Mouse (Mus musculus) embryonic facial prominence, embryonic 14.5 days (tissue): ENCODE measurements around the gene Ctnnd1. TPM values are rescaled to one million over a fixed set of nuclear protein-coding genes. Genes with fewer than 3 reads are reported as not detected.

Experiments used
- ATAC-seq: fragments of 200-750 bp; cut with Nextera tagmentation; 2 replicates; pipeline ENCODE4 v1.8.0; 2017; ENCODE audit warnings: low read depth, moderate number of reproducible peaks, moderate TSS enrichment
- DNase-seq: peaks from one replicate; pipeline ENCODE4 v3.0.0-alpha.2; 2015; ENCODE audit warnings: low spot score
- H3K27ac ChIP-seq: fragments of 300-500 bp; sonication (generic); replicated peaks from 2 replicates; pipeline ENCODE4 v1.5.1; 2014; ENCODE audit warnings: low read depth, mild to moderate bottlenecking, low read length, moderate library complexity
- H3K27me3 ChIP-seq: fragments of 300-500 bp; sonication (generic); replicated peaks from 2 replicates; pipeline ENCODE4 v1.6.1; 2014; ENCODE audit warnings: low read length; ENCODE audit not compliant: control insufficient read depth, insufficient read depth
- H3K36me3 ChIP-seq: fragments of 300-500 bp; sonication (generic); 2 replicates; pipeline ENCODE4 v1.6.1; 2014; ENCODE audit warnings: low read length, mixed read lengths; ENCODE audit not compliant: control insufficient read depth, insufficient read depth
- H3K4me1 ChIP-seq: fragments of 300-500 bp; sonication (generic); 2 replicates; pipeline ENCODE4 v1.6.1; 2014; ENCODE audit warnings: antibody characterized with exemption, low read length; ENCODE audit not compliant: control insufficient read depth, insufficient read depth
- H3K4me2 ChIP-seq: fragments of 300-500 bp; sonication (generic); 2 replicates; pipeline ENCODE4 v1.6.1; 2014; ENCODE audit warnings: low read depth, mild to moderate bottlenecking, low read length, moderate library complexity, mixed read lengths
- H3K4me3 ChIP-seq: fragments of 300-500 bp; sonication (generic); 2 replicates; pipeline ENCODE4 v1.5.1; 2014; ENCODE audit warnings: low read depth, mild to moderate bottlenecking, low read length
- H3K9ac ChIP-seq: fragments of 300-500 bp; sonication (generic); 2 replicates; pipeline ENCODE4 v1.6.1; 2014; ENCODE audit warnings: low read depth, mild to moderate bottlenecking, low read length, moderate library complexity, mixed read lengths
- H3K9me3 ChIP-seq: fragments of 300-500 bp; sonication (generic); 2 replicates; pipeline ENCODE4 v1.6.1; 2016; ENCODE audit warnings: low read length; ENCODE audit not compliant: control insufficient read depth
- WGBS: fragments of 180-500 bp; shearing (Covaris S2); extraction: QIAGEN DNeasy Blood & Tissue Kit; methylation state at CpG from one replicate; pipeline ENCODE4 v1.1.7; 2014; 5-methylcytosine and 5-hydroxymethylcytosine counted together
- polyA plus RNA-seq: library from polyadenylated mRNA; unstranded; fragments of >200 nt; fragmentation: Nextera tagmentation; extraction: Ambion mirVana; gene quantifications from 2 replicates; pipeline ENCODE4 v1.2.1, GENCODE M21; 2014

The Ctnnd1 gene
- polyA plus RNA-seq, 1 experiment from 2014 or later = 49.0 TPM

- no peaks in the 10 kb centered on the region for H3K27me3 ChIP-seq
These were observed 5.3 kb upstream of the Ctnnd1 start for GRCm38 (mm10) chr2:84655864-84656263.

GRCm38 (mm10) chr2:84653354-84653753, 2.8 kb upstream of the Ctnnd1 start:
- H3K4me1 ChIP-seq = no peaks in the 10 kb centered on the region
- H3K4me2 ChIP-seq = no peak overlapping the region
- H3K36me3 ChIP-seq = no peaks in the 10 kb centered on the region
- no peaks in the 10 kb centered on the region for H3K9me3 ChIP-seq
- no peak for DNase-seq
- no peaks in the 10 kb centered on the region for H3K27me3 ChIP-seq
- no peak overlapping the region for H3K4me3 ChIP-seq
- H3K9ac ChIP-seq = no peak overlapping the region
- no peak overlapping the region for H3K27ac ChIP-seq
- ATAC-seq = no peak

More at GRCm38 (mm10) chr2:84655864-84656263, 5.3 kb upstream of the Ctnnd1 start:
- no peak for DNase-seq
- Histone ChIP-seq H3K4me1 (no peaks in the 10 kb centered on the region), H3K27ac (no peak overlapping the region), H3K36me3 (no peaks in the 10 kb centered on the region), H3K9ac (no peak overlapping the region), H3K4me3 (no peak overlapping the region), H3K4me2 (no peak overlapping the region), H3K9me3 (no peaks in the 10 kb centered on the region)
- 58% methylated on average over 1 of the region's 1 CpGs for WGBS
- no peak for ATAC-seq

GRCm38 (mm10) chr2:84649674-84650073, 891 bp downstream of the Ctnnd1 start:
- Histone ChIP-seq H3K9ac (peak overlapping the region; percentile 72), H3K4me2 (peak overlapping the region; percentile 70), H3K36me3 (no peaks in the 10 kb centered on the region), H3K9me3 (no peaks in the 10 kb centered on the region), H3K4me1 (peaks cover 8% of the 10 kb centered on the region; the same call in 1 of the 2 replicates), H3K27ac (peak overlapping the region; percentile 94), H3K4me3 (peak overlapping the region; percentile 55), H3K27me3 (no peaks in the 10 kb centered on the region)
- WGBS = 1% methylated on average over 10 of the region's 10 CpGs
- no peak for ATAC-seq
- DNase-seq = no peak

- no peak overlapping the region for H3K27ac ChIP-seq
- no peaks in the 10 kb centered on the region for H3K36me3 ChIP-seq
- H3K4me2 ChIP-seq = peak overlapping the region; percentile 70
- no peak for DNase-seq
- peaks cover 8% of the 10 kb centered on the region; the same call in 1 of the 2 replicates for H3K4me1 ChIP-seq
- H3K4me3 ChIP-seq = peak overlapping the region; percentile 55
- WGBS = 34% methylated on average over 6 of the region's 6 CpGs
- peak overlapping the region; percentile 72 for H3K9ac ChIP-seq
- H3K27me3 ChIP-seq = no peaks in the 10 kb centered on the region
- H3K9me3 ChIP-seq = no peaks in the 10 kb centered on the region
- no peak for ATAC-seq
These were observed 2.2 kb downstream of the Ctnnd1 start for GRCm38 (mm10) chr2:84648369-84648768.

GRCm38 (mm10) chr2:84647051-84647568, 3.5 kb downstream of the Ctnnd1 start:
- WGBS = 91% methylated on average over 6 of the region's 6 CpGs
- no peak for DNase-seq
- Histone ChIP-seq H3K4me1 (peaks cover 8% of the 10 kb centered on the region; the same call in 1 of the 2 replicates), H3K27ac (no peak overlapping the region), H3K27me3 (no peaks in the 10 kb centered on the region), H3K4me3 (no peak overlapping the region), H3K9ac (no peak overlapping the region), H3K36me3 (no peaks in the 10 kb centered on the region), H3K4me2 (peak overlapping the region; percentile 70; the same call in 1 of the 2 replicates), H3K9me3 (no peaks in the 10 kb centered on the region)
- no peak for ATAC-seq

GRCm38 (mm10) chr2:84646138-84646537, 4.4 kb downstream of the Ctnnd1 start:
- Histone ChIP-seq H3K27ac (no peak overlapping the region), H3K4me3 (no peak overlapping the region), H3K4me1 (peaks cover 11% of the 10 kb centered on the region), H3K9ac (no peak overlapping the region), H3K9me3 (no peaks in the 10 kb centered on the region), H3K4me2 (no peak overlapping the region), H3K27me3 (no peaks in the 10 kb centered on the region), H3K36me3 (0 out of 2 replicates have a peak, but pooled peaks cover under 1% of the 10 kb centered on the region)
- no peak for DNase-seq
- 55% methylated on average over 1 of the region's 1 CpGs for WGBS
- ATAC-seq = no peak

GRCm38 (mm10) chr2:84640833-84641232, 9.7 kb downstream of the Ctnnd1 start:
- H3K9ac ChIP-seq = no peak overlapping the region
- H3K27ac ChIP-seq = peak overlapping the region; percentile 18; the same call in 1 of the 2 replicates
- no peak overlapping the region for H3K4me3 ChIP-seq
- H3K9me3 ChIP-seq = no peaks in the 10 kb centered on the region
- H3K36me3 ChIP-seq = 0 out of 2 replicates have a peak, but pooled peaks cover 8% of the 10 kb centered on the region
- H3K27me3 ChIP-seq = no peaks in the 10 kb centered on the region
- DNase-seq = peak; percentile 46
- no peak overlapping the region for H3K4me2 ChIP-seq
- peaks cover 40% of the 10 kb centered on the region for H3K4me1 ChIP-seq
- no peak for ATAC-seq

GRCm38 (mm10) chr2:84638428-84639220, 11.9 kb downstream of the Ctnnd1 start:
- WGBS = 35% methylated on average over 5 of the region's 5 CpGs
- H3K9ac ChIP-seq = no peak overlapping the region
- no peak overlapping the region for H3K4me3 ChIP-seq
- ATAC-seq (no peak), DNase-seq (peak; percentile 8)
- H3K27me3 ChIP-seq = no peaks in the 10 kb centered on the region
- H3K9me3 ChIP-seq = no peaks in the 10 kb centered on the region
- H3K27ac ChIP-seq = peak overlapping the region; percentile 94
- H3K4me1 ChIP-seq = peaks cover 62% of the 10 kb centered on the region
- H3K4me2 ChIP-seq = peak overlapping the region; percentile 16; the same call in 1 of the 2 replicates
- 0 out of 2 replicates have a peak, but pooled peaks cover 8% of the 10 kb centered on the region for H3K36me3 ChIP-seq
